Mouse (Mus musculus): ENCODE measurements at regions not wholly inside any gene's neighbourhood (a gene's known extent, or its start where the extent isn't known, plus 50 kb on each side); places are given as distances from the start of the nearest gene placed in this dataset.
A peak's percentile ranks its signal among the peaks of the same experiment; 100 is the strongest.

DNA sequence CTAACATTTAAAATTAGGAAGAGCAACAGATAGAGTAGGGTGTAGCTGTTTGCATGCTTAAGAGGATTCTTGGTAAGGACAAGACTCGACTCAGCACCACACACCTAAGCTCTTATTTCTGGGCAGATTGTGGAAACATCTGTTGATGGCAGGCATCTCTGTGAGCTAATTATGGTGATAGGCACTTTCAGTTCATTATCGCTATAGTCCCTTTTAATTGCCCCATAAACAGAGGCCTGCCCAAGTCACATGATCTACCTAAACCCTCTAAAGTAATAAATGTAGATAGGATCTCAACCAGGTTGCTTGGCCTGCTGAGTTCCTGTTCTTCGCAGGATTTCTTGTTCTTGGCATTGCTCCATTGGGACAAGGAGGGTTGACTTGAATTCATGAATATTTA is 88.8 kb upstream of the Selenok start:
- H3K27ac ChIP-seq (ENCODE audit: low read depth) = no peak overlapping the region
- DNase-seq (ENCODE audit: low spot score) = no peak
- H3K4me2 ChIP-seq (ENCODE audit: low read length) = no peak overlapping the region
- H3K27me3 ChIP-seq (replicated peaks; ENCODE audit: control insufficient read depth, insufficient read depth, low read length) = peaks cover 22% of the 10 kb centered on the region
- H3K9ac ChIP-seq (ENCODE audit: low read length) = no peak overlapping the region
- H3K4me1 ChIP-seq (replicated peaks; ENCODE audit: control insufficient read depth, insufficient read depth, low read length) = no peaks in the 10 kb centered on the region
- H3K9me3 ChIP-seq (ENCODE audit: control insufficient read depth, low read length) = no peaks in the 10 kb centered on the region
- 89% methylated on average over 3 of the region's 3 CpGs for WGBS
- no peak overlapping the region for H3K4me3 ChIP-seq (ENCODE audit: low read depth, low read length)
- ATAC-seq (replicated peaks; ENCODE audit: low FRiP score, low TSS enrichment, low read depth) = no peak
- H3K36me3 ChIP-seq (ENCODE audit: control insufficient read depth, insufficient read depth, low read length) = no peaks in the 10 kb centered on the region

DNA sequence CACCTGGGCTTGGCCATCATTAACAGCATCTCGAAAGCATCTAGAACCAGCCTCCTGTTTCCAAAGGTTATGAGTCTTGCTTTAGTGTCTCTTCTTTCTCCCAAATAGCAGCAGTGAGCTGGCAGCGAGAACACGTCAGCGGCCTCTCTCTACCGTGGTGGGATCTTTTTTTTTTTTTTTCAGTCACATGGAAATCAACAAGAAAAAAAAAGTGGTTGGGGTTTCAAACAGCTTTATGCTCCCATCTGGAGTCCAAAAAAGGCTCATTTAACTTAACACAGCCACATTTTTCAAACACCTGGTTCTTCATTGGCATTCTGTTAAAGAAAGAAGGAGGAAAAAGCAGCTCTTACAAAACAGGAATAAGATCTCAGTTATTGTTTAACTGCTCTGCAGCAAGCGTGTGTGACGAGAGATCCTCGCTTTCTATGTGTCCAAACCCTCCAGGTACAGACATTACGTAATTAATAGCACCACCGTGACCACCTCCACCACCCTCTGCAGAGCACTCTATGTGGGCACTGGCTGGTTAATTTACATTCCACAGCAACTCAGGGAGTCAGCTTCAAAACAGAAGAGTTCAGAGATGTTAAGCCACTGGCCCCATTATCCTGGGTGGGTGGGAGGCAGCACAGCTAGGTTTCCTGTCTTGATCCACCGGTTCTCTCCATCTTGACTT is 85.3 kb upstream of the Selenok start:
- Histone ChIP-seq H3K27me3 (replicated peaks; ENCODE audit: control insufficient read depth, insufficient read depth, low read length) (0 out of 2 replicates have a peak, but pooled peaks cover 9% of the 10 kb centered on the region), H3K4me1 (replicated peaks; ENCODE audit: control insufficient read depth, insufficient read depth, low read length) (no peaks in the 10 kb centered on the region), H3K4me2 (ENCODE audit: low read length) (no peak overlapping the region), H3K9ac (ENCODE audit: low read length) (no peak overlapping the region), H3K36me3 (ENCODE audit: control insufficient read depth, insufficient read depth, low read length) (no peaks in the 10 kb centered on the region), H3K9me3 (ENCODE audit: control insufficient read depth, low read length) (no peaks in the 10 kb centered on the region), H3K27ac (ENCODE audit: low read depth) (no peak overlapping the region), H3K4me3 (ENCODE audit: low read depth, low read length) (no peak overlapping the region)
- ATAC-seq (replicated peaks; ENCODE audit: low FRiP score, low TSS enrichment, low read depth) = no peak
- 73% methylated on average over 11 of the region's 11 CpGs for WGBS
- no peak for DNase-seq (ENCODE audit: low spot score)

DNA sequence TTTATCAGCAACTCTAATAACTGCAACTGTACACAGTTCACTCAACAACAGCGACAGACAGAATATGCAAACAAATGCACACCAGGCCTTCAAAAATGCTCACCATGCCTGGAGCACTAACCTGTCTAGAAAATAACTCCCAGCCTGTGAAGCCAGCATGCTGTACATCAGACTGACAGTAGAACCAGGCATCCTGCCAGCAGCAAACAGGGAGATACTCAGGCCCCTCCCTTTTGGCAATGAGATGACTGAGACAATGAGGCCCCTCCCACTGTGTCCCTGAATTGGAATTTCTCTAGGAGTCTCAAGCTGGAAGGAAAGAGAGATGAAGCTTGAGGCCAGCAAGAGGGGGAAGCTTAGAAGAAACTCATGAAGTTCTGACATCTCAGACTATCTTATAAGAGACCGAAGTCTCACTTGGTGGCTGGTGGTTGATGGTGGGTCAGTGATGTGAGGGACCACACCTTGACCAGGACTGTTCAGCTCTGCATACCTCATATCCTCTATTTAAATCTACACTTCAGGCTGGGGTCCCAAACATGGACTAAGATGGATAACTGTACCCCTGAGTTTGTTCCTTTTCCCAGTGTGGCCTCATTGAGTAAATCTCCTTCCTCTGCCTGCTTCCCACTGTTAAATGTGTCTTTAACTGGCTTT is 72.6 kb upstream of the Selenok start:
- peaks cover 13% of the 10 kb centered on the region; the same call in 1 of the 2 replicates for H3K4me1 ChIP-seq (replicated peaks; ENCODE audit: control insufficient read depth, insufficient read depth, low read length)
- no peak overlapping the region for H3K27ac ChIP-seq (ENCODE audit: low read depth)
- H3K4me2 ChIP-seq (ENCODE audit: low read length) = no peak overlapping the region
- H3K9me3 ChIP-seq (ENCODE audit: control insufficient read depth, low read length) = no peaks in the 10 kb centered on the region
- WGBS = 64% methylated on average over 2 of the region's 2 CpGs
- DNase-seq (ENCODE audit: low spot score) = peak; percentile 80
- H3K4me3 ChIP-seq (ENCODE audit: low read depth, low read length) = no peak overlapping the region
- no peaks in the 10 kb centered on the region for H3K36me3 ChIP-seq (ENCODE audit: control insufficient read depth, insufficient read depth, low read length)
- ATAC-seq (replicated peaks; ENCODE audit: low FRiP score, low TSS enrichment, low read depth) = peak; percentile 68; the same call in 1 of the 2 replicates
- no peaks in the 10 kb centered on the region for H3K27me3 ChIP-seq (replicated peaks; ENCODE audit: control insufficient read depth, insufficient read depth, low read length)
- no peak overlapping the region for H3K9ac ChIP-seq (ENCODE audit: low read length)

DNA sequence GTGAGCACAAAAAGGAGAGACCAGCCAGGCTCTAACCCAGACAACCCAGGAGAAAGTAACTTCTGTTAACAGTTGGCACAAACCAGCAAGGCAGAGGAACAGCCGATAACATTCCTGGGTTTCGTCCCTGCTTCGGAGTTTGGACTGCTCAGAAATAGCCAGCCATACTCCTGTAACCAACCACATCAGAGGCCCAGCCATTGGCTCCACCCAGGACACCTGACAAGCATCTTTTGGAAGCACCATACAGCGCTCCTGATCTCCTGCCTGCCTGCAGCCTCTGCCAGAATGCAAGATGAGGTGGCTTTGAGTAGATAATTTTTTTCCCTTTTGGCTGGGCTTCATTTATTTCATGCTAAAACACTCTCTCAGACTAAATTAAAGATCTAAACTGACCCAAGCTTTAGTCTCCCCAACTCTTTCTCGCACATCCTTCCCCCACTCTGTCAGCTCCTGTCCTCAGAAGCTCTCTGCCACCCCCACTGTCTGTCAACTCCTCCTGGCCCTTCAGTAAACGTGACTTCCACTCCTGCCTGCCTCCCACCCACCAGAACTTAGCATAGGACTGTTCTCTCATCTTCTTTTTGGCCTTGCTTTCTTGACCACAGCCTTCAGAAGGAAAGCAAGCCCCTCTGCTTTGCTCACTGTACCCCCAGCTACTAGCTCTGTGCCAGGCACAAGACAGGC is 72.0 kb upstream of the Selenok start:
- H3K4me1 ChIP-seq (replicated peaks; ENCODE audit: control insufficient read depth, insufficient read depth, low read length) = peaks cover 13% of the 10 kb centered on the region; the same call in 1 of the 2 replicates
- ATAC-seq (replicated peaks; ENCODE audit: low FRiP score, low TSS enrichment, low read depth) = no peak
- H3K4me3 ChIP-seq (ENCODE audit: low read depth, low read length) = no peak overlapping the region
- no peak overlapping the region for H3K9ac ChIP-seq (ENCODE audit: low read length)
- no peaks in the 10 kb centered on the region for H3K27me3 ChIP-seq (replicated peaks; ENCODE audit: control insufficient read depth, insufficient read depth, low read length)
- H3K9me3 ChIP-seq (ENCODE audit: control insufficient read depth, low read length) = no peaks in the 10 kb centered on the region
- no peak overlapping the region for H3K27ac ChIP-seq (ENCODE audit: low read depth)
- 68% methylated on average over 6 of the region's 6 CpGs for WGBS
- no peak for DNase-seq (ENCODE audit: low spot score)
- H3K36me3 ChIP-seq (ENCODE audit: control insufficient read depth, insufficient read depth, low read length) = no peaks in the 10 kb centered on the region
- no peak overlapping the region for H3K4me2 ChIP-seq (ENCODE audit: low read length)

DNA sequence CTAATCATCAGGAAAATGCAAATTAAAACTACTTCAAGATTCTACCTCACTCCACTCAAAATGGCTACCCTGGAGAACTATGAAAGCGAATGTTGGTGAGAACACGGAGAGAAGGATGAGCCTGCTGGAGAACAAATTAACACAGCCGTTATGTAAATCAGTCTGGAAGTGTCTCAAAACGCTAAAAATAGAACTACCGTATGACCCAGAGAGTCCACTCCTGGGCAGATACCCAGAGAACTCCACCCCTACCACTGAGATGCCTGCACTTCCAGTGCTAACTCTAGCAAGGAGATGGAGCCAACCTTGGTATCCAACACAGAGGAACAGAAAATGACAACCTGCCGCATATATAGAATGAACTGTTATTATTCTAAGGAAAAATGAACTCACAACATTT is 67.2 kb upstream of the Selenok start:
- WGBS = 77% methylated on average over 6 of the region's 6 CpGs
- Histone ChIP-seq H3K4me2 (ENCODE audit: low read length) (no peak overlapping the region), H3K4me1 (replicated peaks; ENCODE audit: control insufficient read depth, insufficient read depth, low read length) (peaks cover under 1% of the 10 kb centered on the region; the same call in 1 of the 2 replicates), H3K9ac (ENCODE audit: low read length) (no peak overlapping the region), H3K9me3 (ENCODE audit: control insufficient read depth, low read length) (no peaks in the 10 kb centered on the region), H3K4me3 (ENCODE audit: low read depth, low read length) (no peak overlapping the region), H3K27ac (ENCODE audit: low read depth) (no peak overlapping the region), H3K36me3 (ENCODE audit: control insufficient read depth, insufficient read depth, low read length) (no peaks in the 10 kb centered on the region), H3K27me3 (replicated peaks; ENCODE audit: control insufficient read depth, insufficient read depth, low read length) (no peaks in the 10 kb centered on the region)
- DNase-seq (ENCODE audit: low spot score) (no peak), ATAC-seq (replicated peaks; ENCODE audit: low FRiP score, low TSS enrichment, low read depth) (no peak)

DNA sequence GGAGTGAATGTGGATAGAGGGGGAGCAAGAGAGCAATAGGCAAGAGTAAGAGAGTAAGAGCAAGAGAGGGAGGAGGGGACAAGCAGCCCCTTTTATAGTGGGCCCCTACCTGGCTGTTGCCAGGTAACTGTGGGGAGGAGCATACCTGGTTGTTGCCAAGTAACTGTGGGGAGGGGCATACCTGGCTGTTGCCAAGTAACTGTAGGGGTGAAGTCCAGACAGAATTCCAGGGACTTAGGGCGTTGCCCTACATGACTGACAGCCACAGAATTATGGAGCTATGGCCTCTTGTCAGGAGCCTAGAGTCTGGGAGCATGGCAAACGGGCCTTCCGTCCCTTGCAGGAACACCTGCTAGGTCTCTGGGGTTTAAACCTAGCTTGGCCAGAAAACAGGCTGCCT is 64.5 kb upstream of the Selenok start:
- Histone ChIP-seq H3K36me3 (ENCODE audit: control insufficient read depth, insufficient read depth, low read length) (no peaks in the 10 kb centered on the region), H3K4me1 (replicated peaks; ENCODE audit: control insufficient read depth, insufficient read depth, low read length) (no peaks in the 10 kb centered on the region), H3K27me3 (replicated peaks; ENCODE audit: control insufficient read depth, insufficient read depth, low read length) (no peaks in the 10 kb centered on the region), H3K9me3 (ENCODE audit: control insufficient read depth, low read length) (no peaks in the 10 kb centered on the region), H3K9ac (ENCODE audit: low read length) (no peak overlapping the region), H3K27ac (ENCODE audit: low read depth) (no peak overlapping the region), H3K4me3 (ENCODE audit: low read depth, low read length) (no peak overlapping the region), H3K4me2 (ENCODE audit: low read length) (no peak overlapping the region)
- DNase-seq (ENCODE audit: low spot score) (peak; percentile 56), ATAC-seq (replicated peaks; ENCODE audit: low FRiP score, low TSS enrichment, low read depth) (no peak; the same call in 1 of the 2 replicates)
- 60% methylated on average over 3 of the region's 3 CpGs for WGBS

DNA sequence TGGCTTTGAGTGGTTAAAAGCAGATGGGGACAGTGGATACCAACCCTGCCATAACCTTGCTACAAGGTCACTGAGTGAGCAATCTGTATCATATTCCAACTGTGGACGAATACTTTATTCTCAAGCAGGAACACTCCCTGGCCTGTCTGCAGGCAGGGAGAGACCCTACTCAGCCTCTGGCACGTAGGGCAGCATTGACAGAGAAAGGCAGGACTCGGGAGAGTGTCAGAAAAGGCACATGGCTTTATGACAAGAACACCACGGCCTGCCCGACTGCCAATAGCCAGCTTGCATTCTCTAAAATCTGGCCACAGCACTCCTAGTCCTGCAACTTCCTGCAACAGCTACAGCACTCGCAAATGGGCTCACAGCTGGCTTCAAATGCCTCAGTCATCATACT is 63.3 kb upstream of the Selenok start:
- Histone ChIP-seq H3K4me3 (ENCODE audit: low read depth, low read length) (no peak overlapping the region), H3K27ac (ENCODE audit: low read depth) (no peak overlapping the region), H3K4me1 (replicated peaks; ENCODE audit: control insufficient read depth, insufficient read depth, low read length) (no peaks in the 10 kb centered on the region), H3K9me3 (ENCODE audit: control insufficient read depth, low read length) (no peaks in the 10 kb centered on the region), H3K9ac (ENCODE audit: low read length) (no peak overlapping the region), H3K36me3 (ENCODE audit: control insufficient read depth, insufficient read depth, low read length) (no peaks in the 10 kb centered on the region), H3K4me2 (ENCODE audit: low read length) (no peak overlapping the region), H3K27me3 (replicated peaks; ENCODE audit: control insufficient read depth, insufficient read depth, low read length) (no peaks in the 10 kb centered on the region)
- 78% methylated on average over 6 of the region's 6 CpGs for WGBS
- ATAC-seq (replicated peaks; ENCODE audit: low FRiP score, low TSS enrichment, low read depth) (no peak), DNase-seq (ENCODE audit: low spot score) (no peak)

DNA sequence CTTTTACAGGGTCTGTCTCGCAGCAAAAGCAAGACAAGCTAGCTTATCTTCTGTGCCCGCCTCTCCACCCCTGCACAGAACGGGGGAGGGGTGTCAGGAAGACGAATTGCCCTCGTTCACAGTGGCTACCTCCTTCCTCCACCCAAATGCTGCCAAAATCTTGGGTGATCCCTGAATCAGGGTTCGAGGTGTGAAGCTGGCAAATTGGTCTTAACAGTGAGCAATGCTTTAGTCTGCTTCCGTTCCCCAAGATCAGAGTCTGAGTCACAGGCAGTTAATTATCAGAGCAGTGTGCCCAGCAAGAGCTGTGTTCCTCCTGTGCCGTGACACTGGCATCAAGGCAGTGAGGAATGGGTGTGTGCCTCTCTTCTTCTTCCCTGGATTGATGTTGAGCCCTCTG is 58.4 kb upstream of the Selenok start:
- no peak for ATAC-seq (replicated peaks; ENCODE audit: low FRiP score, low TSS enrichment, low read depth)
- H3K4me3 ChIP-seq (ENCODE audit: low read depth, low read length) = no peak overlapping the region
- no peaks in the 10 kb centered on the region for H3K4me1 ChIP-seq (replicated peaks; ENCODE audit: control insufficient read depth, insufficient read depth, low read length)
- no peaks in the 10 kb centered on the region for H3K9me3 ChIP-seq (ENCODE audit: control insufficient read depth, low read length)
- DNase-seq (ENCODE audit: low spot score) = no peak
- no peaks in the 10 kb centered on the region for H3K36me3 ChIP-seq (ENCODE audit: control insufficient read depth, insufficient read depth, low read length)
- H3K9ac ChIP-seq (ENCODE audit: low read length) = no peak overlapping the region
- H3K4me2 ChIP-seq (ENCODE audit: low read length) = no peak overlapping the region
- H3K27ac ChIP-seq (ENCODE audit: low read depth) = no peak overlapping the region
- 18% methylated on average over 8 of the region's 8 CpGs for WGBS
- no peaks in the 10 kb centered on the region for H3K27me3 ChIP-seq (replicated peaks; ENCODE audit: control insufficient read depth, insufficient read depth, low read length)
